Mouse (Mus musculus) erythroblast, adult 5-6 weeks (primary cell): ENCODE results near the gene L3hypdh. TPM values are rescaled to one million over a fixed set of nuclear protein-coding genes. Genes with fewer than 3 reads are reported as not detected.
A peak's percentile ranks its signal among the peaks of the same experiment; 100 is the strongest.

ENCODE experiments used
- ATAC-seq: replicated peaks from 2 replicates; pipeline ENCODE4 v1.8.0; 2016; ENCODE audit warnings: moderate number of reproducible peaks, mild to moderate bottlenecking, moderate TSS enrichment, inconsistent platforms; ENCODE audit not compliant: poor library complexity, low FRiP score, severe bottlenecking
- total RNA-seq, 2 experiments: library from RNA; stranded (forward) in 1 of 2; stranded (reverse) in 1 of 2; fragments of 150-400 nt in 1 of 2; fragments of 200-764, 138-1000 nt in 1 of 2; gene quantifications; 2 replicates each; pipeline versions ENCODE4 v1.2.3 to v1.2.4; 2015 to 2017; ENCODE audit warnings: low replicate concordance in 2 of 2

L3hypdh gene
- total RNA-seq (2015; ENCODE audit: low replicate concordance) (not detected in 2 replicates), total RNA-seq (2017; ENCODE audit: low replicate concordance) (not detected in 2 replicates)

- peak; percentile 91 for ATAC-seq
Observed at GRCm38 (mm10) chr12:72085329-72086165, at the start of gene L3hypdh, which contains the start of gene Jkamp. TSS of gene L3hypdh (minus strand) at chr12:72085439. TSS of gene Jkamp (plus strand) at chr12:72085589.

GRCm38 (mm10) chr12:72129203-72129602 lies 44.0 kb upstream of the L3hypdh start:
- ATAC-seq = no peak

- no peak for ATAC-seq
Observed at GRCm38 (mm10) chr12:72115686-72116345, 30.6 kb upstream of the L3hypdh start.

- no peak for ATAC-seq
Observed at GRCm38 (mm10) chr12:72115126-72115525, 29.9 kb upstream of the L3hypdh start.

GRCm38 (mm10) chr12:72104525-72105281 lies 19.5 kb upstream of the L3hypdh start:
- ATAC-seq = no peak

GRCm38 (mm10) chr12:72104027-72104426 lies 18.8 kb upstream of the L3hypdh start:
- no peak for ATAC-seq

GRCm38 (mm10) chr12:72102776-72103175 lies 17.5 kb upstream of the L3hypdh start:
- ATAC-seq = no peak

GRCm38 (mm10) chr12:72096966-72097365 lies 11.7 kb upstream of the L3hypdh start:
- no peak for ATAC-seq

- ATAC-seq = no peak
Observed at GRCm38 (mm10) chr12:72089802-72090201, 4.6 kb upstream of the L3hypdh start.

GRCm38 (mm10) chr12:72086166-72086825 lies 1.1 kb upstream of the L3hypdh start:
- ATAC-seq = peak; percentile 50

- peak; percentile 7; the same call in 1 of the 2 replicates for ATAC-seq
Observed at GRCm38 (mm10) chr12:72085024-72085328, 263 bp downstream of the L3hypdh start.

- no peak for ATAC-seq
Observed at GRCm38 (mm10) chr12:72084261-72085023, 797 bp downstream of the L3hypdh start.

GRCm38 (mm10) chr12:72083265-72083664 lies 2.0 kb downstream of the L3hypdh start:
- ATAC-seq = no peak

- no peak for ATAC-seq
Observed at GRCm38 (mm10) chr12:72082370-72082769, 2.9 kb downstream of the L3hypdh start.

- ATAC-seq = no peak
Observed at GRCm38 (mm10) chr12:72081961-72082360, 3.3 kb downstream of the L3hypdh start.

GRCm38 (mm10) chr12:72078248-72078647 lies 7.0 kb downstream of the L3hypdh start:
- ATAC-seq = no peak

- no peak for ATAC-seq
Observed at GRCm38 (mm10) chr12:72070327-72071269, 14.6 kb downstream of the L3hypdh start, which contains the start of gene Gpr135. TSS of gene Gpr135 (minus strand) at chr12:72071125.
